Mouse (Mus musculus) CH12.LX (cell line): ENCODE results near the gene Fut11. TPM values are rescaled to one million over a fixed set of nuclear protein-coding genes. Genes with fewer than 3 reads are reported as not detected.

Source experiments
- DNase-seq: peaks from one replicate; pipeline ENCODE4 v3.0.0-alpha.2; 2013; ENCODE audit errors: extremely low read depth
- H3K27ac ChIP-seq: 2 replicates; pipeline ENCODE4 v1.5.1; 2012; ENCODE audit warnings: low read depth, mild to moderate bottlenecking, control low read depth, moderate library complexity; ENCODE audit not compliant: insufficient read depth
- H3K27me3 ChIP-seq: replicated peaks from 2 replicates; pipeline ENCODE3; 2012; ENCODE audit warnings: inconsistent platforms
- H3K36me3 ChIP-seq, 2 experiments: replicated peaks in 1 of 2; 2 replicates each; pipeline versions ENCODE3 to v1.6.1; 2012; ENCODE audit warnings: inconsistent platforms in 1 of 2, low read length in 1 of 2, mild to moderate bottlenecking in 1 of 2, mixed read lengths in 1 of 2, moderate library complexity in 1 of 2; ENCODE audit not compliant: control insufficient read depth in 1 of 2, insufficient read depth in 1 of 2
- H3K4me1 ChIP-seq, 2 experiments: 2 replicates each; pipeline ENCODE4 v1.6.1; 2012; ENCODE audit warnings: inconsistent platforms in 1 of 2, moderate library complexity in 1 of 2; ENCODE audit not compliant: insufficient read depth in 2 of 2, control insufficient read depth in 1 of 2
- H3K4me2 ChIP-seq: 2 replicates; pipeline ENCODE4 v1.6.1; 2012; ENCODE audit warnings: low read depth, mild to moderate bottlenecking, control low read depth; ENCODE audit not compliant: poor library complexity, insufficient read depth, severe bottlenecking
- H3K4me3 ChIP-seq, 3 experiments: fragments of 150-350 bp in 1 of 3; sonication (generic) in 1 of 3; replicated peaks in 1 of 3; 2 replicates each; pipeline versions ENCODE3 to v1.5.1; 2011 to 2012; ENCODE audit warnings: low read depth in 2 of 3, low read length in 2 of 3, mild to moderate bottlenecking in 2 of 3, moderate library complexity in 2 of 3, control low read depth in 1 of 3, improper control_type of control experiment in 1 of 3, inconsistent platforms in 1 of 3, mixed read lengths in 1 of 3; ENCODE audit not compliant: poor library complexity in 1 of 3
- H3K79me2 ChIP-seq: replicated peaks from 2 replicates; pipeline ENCODE4 v1.6.1; 2012; ENCODE audit warnings: mild to moderate bottlenecking, moderate library complexity; ENCODE audit not compliant: control insufficient read depth, poor library complexity, insufficient read depth, severe bottlenecking; ENCODE audit errors: extremely low read depth
- H3K9ac ChIP-seq: 2 replicates; pipeline ENCODE4 v1.6.1; 2012; ENCODE audit warnings: low read depth, mild to moderate bottlenecking, control low read depth, moderate library complexity; ENCODE audit not compliant: insufficient read depth
- H3K9me3 ChIP-seq: replicated peaks from 2 replicates; pipeline ENCODE3; 2012; ENCODE audit warnings: low read length, inconsistent platforms, mixed read lengths
- BHLHE40 ChIP-seq: IDR thresholded peaks from 2 replicates; pipeline ENCODE4 v1.6.1; 2011; ENCODE audit warnings: mild to moderate bottlenecking, low read depth, low read length, improper control_type of control experiment
- E2F4 ChIP-seq: IDR thresholded peaks from 2 replicates; pipeline ENCODE4 v1.6.1; 2011; ENCODE audit warnings: low read depth, low read length, improper control_type of control experiment; ENCODE audit not compliant: insufficient replicate concordance
- EP300 ChIP-seq: IDR thresholded peaks from 2 replicates; pipeline ENCODE4 v1.6.1; 2011; ENCODE audit warnings: low read length, improper control_type of control experiment
- JUND ChIP-seq: conservative IDR thresholded peaks from 2 replicates; pipeline ENCODE4 v1.6.1; 2011; ENCODE audit warnings: low read depth, low read length, improper control_type of control experiment
- KAT2A ChIP-seq: IDR thresholded peaks from 2 replicates; pipeline ENCODE4 v1.6.1; 2012; ENCODE audit warnings: low read length, improper control_type of control experiment, inconsistent platforms; ENCODE audit not compliant: insufficient replicate concordance
- MAFK ChIP-seq: IDR thresholded peaks from 2 replicates; pipeline ENCODE4 v1.6.1; 2011; ENCODE audit warnings: low read length, improper control_type of control experiment; ENCODE audit not compliant: insufficient replicate concordance
- MEF2A ChIP-seq: IDR thresholded peaks from 2 replicates; pipeline ENCODE4 v1.6.1; 2014; ENCODE audit warnings: low read depth, mild to moderate bottlenecking, inconsistent platforms, low read length, improper control_type of control experiment, borderline replicate concordance
- NELFE ChIP-seq: IDR thresholded peaks from 2 replicates; pipeline ENCODE4 v1.6.1; 2011; ENCODE audit warnings: low read depth, low read length, improper control_type of control experiment
- NRF1 ChIP-seq: IDR thresholded peaks from 2 replicates; pipeline ENCODE4 v1.6.1; 2014; ENCODE audit warnings: low read depth, mild to moderate bottlenecking, inconsistent platforms, low read length, improper control_type of control experiment, moderate library complexity
- PAX5 ChIP-seq: IDR thresholded peaks from 2 replicates; pipeline ENCODE4 v1.6.1; 2012; ENCODE audit warnings: low read length, inconsistent platforms, mixed read lengths
- POLR2A ChIP-seq: IDR thresholded peaks from 2 replicates; pipeline ENCODE4 v1.6.1; 2011; ENCODE audit warnings: low read depth, mild to moderate bottlenecking, improper control_type of control experiment, low read length
- RCOR1 ChIP-seq: conservative IDR thresholded peaks from 2 replicates; pipeline ENCODE4 v1.6.1; 2012; ENCODE audit warnings: low read depth, mild to moderate bottlenecking, inconsistent platforms, low read length, improper control_type of control experiment
- SIN3A ChIP-seq: IDR thresholded peaks from 2 replicates; pipeline ENCODE4 v1.6.1; 2012; ENCODE audit warnings: low read length, improper control_type of control experiment, inconsistent platforms
- TCF12 ChIP-seq: IDR thresholded peaks from 2 replicates; pipeline ENCODE4 v1.6.1; 2014; ENCODE audit warnings: low read depth, mild to moderate bottlenecking, inconsistent platforms, low read length, improper control_type of control experiment
- USF1 ChIP-seq: IDR thresholded peaks from 2 replicates; pipeline ENCODE4 v1.6.1; 2014; ENCODE audit warnings: low read depth, mild to moderate bottlenecking, inconsistent platforms, low read length, improper control_type of control experiment
- USF2 ChIP-seq: conservative IDR thresholded peaks from 2 replicates; pipeline ENCODE4 v1.6.1; 2011; ENCODE audit warnings: low read depth, low read length, improper control_type of control experiment
- ZKSCAN1 ChIP-seq: IDR thresholded peaks from 2 replicates; pipeline ENCODE4 v1.6.1; 2012; ENCODE audit warnings: low read depth, inconsistent platforms, low read length, improper control_type of control experiment, borderline replicate concordance
- ZMIZ1 ChIP-seq: IDR thresholded peaks from 2 replicates; pipeline ENCODE4 v1.6.1; 2012; ENCODE audit warnings: low read depth, mild to moderate bottlenecking, inconsistent platforms, low read length, improper control_type of control experiment
- ZNF384 ChIP-seq: IDR thresholded peaks from 2 replicates; pipeline ENCODE4 v1.6.1; 2012; ENCODE audit warnings: low read depth, low read length, improper control_type of control experiment, inconsistent platforms
- dilution Hi-C: fragments of 300-500 bp; cut with MboI; formaldehyde crosslinking; loops from 2 replicates; pipeline ENCODE4 v1.14.3; 2020; ENCODE audit warnings: low sequenced_read_pairs; ENCODE audit not compliant: extremely low pct_unique_long_range_greater_than_20kb, extremely low pct_ligation_motif_present
- in situ Hi-C: fragments of 300-500 bp; cut with MboI; formaldehyde crosslinking; loops from 3 replicates; pipeline ENCODE4 v1.14.3; 2019; ENCODE audit warnings: low sequenced_read_pairs, low pct_ligation_motif_present, low pct_unique_long_range_greater_than_20kb, mixed read lengths
- polyA plus RNA-seq: library from polyadenylated mRNA; unstranded; fragments of >175 nt; gene quantifications from 2 replicates; pipeline ENCODE4 v1.2.1, GENCODE M21; 2012; ENCODE audit warnings: low read depth; ENCODE audit not compliant: insufficient read length
- total RNA-seq, 2 experiments: library from RNA; depleted of rRNA; stranded (reverse); fragments of 300-350 nt in 1 of 2; fragments of >200 nt in 1 of 2; gene quantifications; 2 replicates each; pipeline ENCODE4 v1.2.3; 2012 to 2014

The Fut11 gene
- total and polyA plus RNA-seq, 3 experiments, result 2.9 to 3.8 (median 3.7) TPM

DNA sequence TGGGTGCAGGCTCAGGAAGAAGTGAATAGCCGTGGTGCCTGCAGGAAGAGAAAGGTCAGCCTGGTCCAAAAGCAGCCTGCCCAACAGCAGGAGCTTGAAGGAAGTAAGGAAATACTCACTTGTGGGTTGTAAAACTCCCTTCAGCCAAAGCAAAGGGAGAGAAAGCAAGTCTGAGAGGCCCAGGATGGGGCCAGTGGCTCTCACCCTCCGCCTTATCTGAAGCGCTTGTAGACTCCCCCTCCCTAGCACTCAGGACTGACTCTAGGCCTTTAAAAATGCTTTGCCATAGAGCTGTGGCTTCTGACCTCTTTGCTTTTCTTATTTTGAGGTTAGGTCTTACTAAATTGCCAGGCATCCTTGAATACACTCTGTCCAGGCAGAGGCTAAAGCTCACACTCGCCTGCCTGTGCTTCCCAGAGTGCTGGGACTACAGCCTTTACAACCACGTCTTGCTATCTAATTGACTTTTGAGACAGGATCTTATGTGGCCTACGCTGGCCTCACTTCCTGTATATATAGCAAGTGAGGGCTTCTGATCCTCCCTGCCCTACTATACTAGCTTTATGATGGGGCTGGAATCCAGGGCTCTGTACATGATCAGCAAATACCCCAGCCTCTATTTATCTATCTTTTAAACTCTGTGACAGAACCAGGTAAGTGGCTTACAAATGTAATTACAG, 31.0 kb downstream of the Fut11 start:
- H3K4me3 ChIP-seq, result no peak overlapping the region
- H3K27me3 ChIP-seq, result no peaks in the 10 kb centered on the region
- TF ChIP-seq ZKSCAN1 (no peak), MAFK (no peak), RCOR1 (no peak), USF2 (no peak), NRF1 (no peak), POLR2A (no peak), SIN3A (no peak), USF1 (no peak), PAX5 (no peak), EP300 (no peak), TCF12 (no peak)
- no peaks in the 10 kb centered on the region for H3K79me2 ChIP-seq
- in situ Hi-C loops, result loop anchor here (5.0 kb wide), 1 partner anchor 48 kb away; no protein-coding TSS in a partner anchor
- H3K36me3 ChIP-seq, result peaks cover 76 to 97% of the 10 kb centered on the region in 2 experiments
- dilution Hi-C loops, result no loop called here
- no peak for DNase-seq
- H3K9me3 ChIP-seq, result no peaks in the 10 kb centered on the region
- H3K9ac ChIP-seq, result no peak overlapping the region
- no peak overlapping the region for H3K27ac ChIP-seq
- no peak overlapping the region for H3K4me2 ChIP-seq
- no peaks in the 10 kb centered on the region for H3K4me1 ChIP-seq

DNA sequence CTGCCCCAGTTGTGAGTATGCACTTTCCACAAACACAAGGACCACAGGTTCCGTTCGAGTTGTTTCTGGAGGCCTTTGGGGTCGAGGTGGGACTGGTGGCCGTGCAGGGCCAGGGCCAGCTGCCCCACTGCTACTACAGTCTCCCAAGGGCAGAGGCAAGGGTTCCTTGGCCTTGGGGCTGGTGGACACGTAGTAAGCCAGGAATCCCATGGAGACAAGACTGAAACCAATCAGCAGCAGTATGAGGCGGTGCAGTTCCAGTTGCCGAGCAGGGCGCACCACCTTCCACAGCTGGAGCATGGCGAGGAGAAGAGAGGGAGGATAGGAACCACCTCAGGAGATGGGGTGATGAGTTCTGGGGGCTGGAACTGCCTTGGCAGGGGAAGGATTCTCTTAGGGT, 35.1 kb downstream of the Fut11 start:
- dilution Hi-C loops, result no loop called here
- no peak for DNase-seq
- Histone ChIP-seq H3K4me3 (no peak overlapping the region), H3K4me2 (no peak overlapping the region), H3K27ac (no peak overlapping the region), H3K9ac (no peak overlapping the region), H3K27me3 (no peaks in the 10 kb centered on the region), H3K9me3 (no peaks in the 10 kb centered on the region), H3K36me3 (peaks cover 42 to 69% of the 10 kb centered on the region in 2 experiments), H3K4me1 (peaks cover 0 to 15% of the 10 kb centered on the region in 2 experiments; a peak in 2 of 4 replicates), H3K79me2 (no peaks in the 10 kb centered on the region; the same call in 1 of the 2 replicates)
- TF ChIP-seq E2F4, result no peak
- no peak for TF ChIP-seq ZMIZ1
- no peak for TF ChIP-seq JUND
- TF ChIP-seq RCOR1, result no peak
- TF ChIP-seq PAX5, result no peak
- no peak for TF ChIP-seq KAT2A
- TF ChIP-seq MEF2A, result no peak
- no peak for TF ChIP-seq NELFE
- TF ChIP-seq ZNF384, result no peak
- no peak for TF ChIP-seq BHLHE40
- in situ Hi-C loops, result loop anchor here (5.0 kb wide), 1 partner anchor 53 kb away; no protein-coding TSS in a partner anchor
